Mouse (Mus musculus) megakaryocyte, embryonic 14.5 days (primary cell): ENCODE data around the gene Gabrb1.

Experiments used
- FLI1 ChIP-seq: IDR thresholded peaks from 2 replicates; pipeline ENCODE4 v1.6.1; 2012; ENCODE audit warnings: low read length, inconsistent platforms, mixed read lengths
- GATA1 ChIP-seq: IDR thresholded peaks from 3 replicates; pipeline ENCODE4 v1.6.1; 2012; ENCODE audit warnings: mixed read lengths, low read length, inconsistent platforms, borderline replicate concordance

- TF ChIP-seq GATA1, result no peak
- no peak for TF ChIP-seq FLI1
These were observed 464.6 kb downstream of the Gabrb1 start for GRCm38 (mm10) chr5:72122414-72123037.
